Mouse (Mus musculus): ENCODE data around the gene Plpp7.

DNA sequence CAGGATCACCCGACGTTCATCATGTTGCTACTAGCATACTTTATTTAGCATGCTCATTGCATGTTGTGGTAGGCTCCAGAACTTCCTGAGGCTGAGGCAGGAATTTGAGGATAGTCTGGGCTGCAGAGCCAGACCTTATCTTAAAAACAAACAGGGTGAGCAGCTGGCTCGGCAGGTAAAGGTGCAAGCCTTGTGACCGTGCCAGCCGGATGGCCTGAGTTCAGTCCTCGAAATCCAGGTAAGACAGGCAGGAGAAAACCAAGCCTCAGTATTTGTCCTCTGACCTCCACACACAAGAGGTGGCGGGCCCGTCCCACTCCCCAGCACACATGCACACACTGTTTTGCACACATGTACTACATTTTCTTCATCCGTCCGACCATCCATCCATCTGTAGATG, 61.3 kb downstream of the Plpp7 start:
- no peak for TF ChIP-seq EP300 (IDR thresholded peaks at IDR 0.05; ENCODE audit: low read depth)
- TF ChIP-seq CTCF (IDR thresholded peaks at IDR 0.05; ENCODE audit: low read depth): no peak

All from liver, embryonic 14.5 days (tissue).